Mouse (Mus musculus) adrenal gland, postnatal 25 days (tissue): ENCODE data around the gene Snrk. TPM values are rescaled to one million over a fixed set of nuclear protein-coding genes. Genes with fewer than 3 reads are reported as not detected.
A peak's percentile ranks its signal among the peaks of the same experiment; 100 is the strongest.

ENCODE experiments used
- DNase-seq: peaks from one replicate; pipeline ENCODE4 v3.0.0; 2021; ENCODE audit warnings: mixed read lengths
- total RNA-seq: library from RNA; stranded (reverse); gene quantifications from 2 replicates; pipeline ENCODE4 v1.2.3, GENCODE M21; 2021

Gene Snrk
- total RNA-seq, 1 experiment from 2014 or later: 190 TPM

GRCm38 (mm10) chr9:122183074-122183473 is 66.0 kb downstream of the Snrk start:
- no peak for DNase-seq

GRCm38 (mm10) chr9:122184329-122184728 is 67.3 kb downstream of the Snrk start:
- no peak for DNase-seq

- DNase-seq: peak; percentile 83
These were observed 68.0 kb downstream of the Snrk start for GRCm38 (mm10) chr9:122185061-122185460.

GRCm38 (mm10) chr9:122185953-122186352 is 68.9 kb downstream of the Snrk start:
- no peak for DNase-seq

GRCm38 (mm10) chr9:122186643-122187226 is 69.7 kb downstream of the Snrk start:
- no peak for DNase-seq

- no peak for DNase-seq
These were observed 70.4 kb downstream of the Snrk start for GRCm38 (mm10) chr9:122187451-122187921.

- DNase-seq: no peak
These were observed 71.7 kb downstream of the Snrk start for GRCm38 (mm10) chr9:122188724-122189123.

GRCm38 (mm10) chr9:122193361-122193760 is 76.3 kb downstream of the Snrk start:
- DNase-seq: no peak

- DNase-seq: no peak
These were observed 76.8 kb downstream of the Snrk start for GRCm38 (mm10) chr9:122193823-122194222.

- peak; percentile 66 for DNase-seq
These were observed 78.1 kb downstream of the Snrk start for GRCm38 (mm10) chr9:122195042-122195682.

GRCm38 (mm10) chr9:122197021-122197420 is 80.0 kb downstream of the Snrk start:
- no peak for DNase-seq

- no peak for DNase-seq
These were observed 81.6 kb downstream of the Snrk start for GRCm38 (mm10) chr9:122198621-122199020.

- DNase-seq: peak; percentile 72
These were observed 82.2 kb downstream of the Snrk start for GRCm38 (mm10) chr9:122199253-122199652.

GRCm38 (mm10) chr9:122204508-122204907 is 87.4 kb downstream of the Snrk start:
- DNase-seq: no peak

- DNase-seq: peak; percentile 37
These were observed 88.6 kb downstream of the Snrk start for GRCm38 (mm10) chr9:122205543-122206200.

GRCm38 (mm10) chr9:122208311-122208710 is 91.2 kb downstream of the Snrk start:
- DNase-seq: no peak

GRCm38 (mm10) chr9:122215118-122215517 is 98.1 kb downstream of the Snrk start:
- no peak for DNase-seq

GRCm38 (mm10) chr9:122216945-122217529 is 100.0 kb downstream of the Snrk start:
- no peak for DNase-seq

Other genes with a start within 250 kb of the Snrk start
- gene Ackr2, start 218.9 kb upstream of the Snrk start, total RNA-seq: 0.33 and 0.52 TPM in 2 replicates
- 0.36 and 2.7 TPM in 2 replicates for gene Cyp8b1, start 201.0 kb upstream of the Snrk start, total RNA-seq
- 2.0 and 2.9 TPM in 2 replicates for gene Fam198a, start 166.3 kb upstream of the Snrk start, total RNA-seq
- gene Pomgnt2, start 120.2 kb upstream of the Snrk start, total RNA-seq: 16.3 and 21.3 TPM in 2 replicates
- 82.0 and 86.6 TPM in 2 replicates for gene Ano10, start 177.2 kb downstream of the Snrk start, total RNA-seq
- gene Abhd5, start 234.3 kb downstream of the Snrk start, total RNA-seq: 67.2 and 78.4 TPM in 2 replicates